Mouse (Mus musculus) lung, adult 2 months (tissue): ENCODE results near the gene Rwdd2b.

Source experiments
- CTCF ChIP-seq: fragments of 200-500 bp; IDR thresholded peaks from 2 replicates; pipeline ENCODE4 v1.5.1; 2011; ENCODE audit warnings: mild to moderate bottlenecking, low read length, control low read depth; ENCODE audit not compliant: insufficient read depth
- POLR2A ChIP-seq: fragments of 200-500 bp; IDR thresholded peaks from 2 replicates; pipeline ENCODE4 v1.6.1; 2011; ENCODE audit warnings: low read depth, mild to moderate bottlenecking, control low read depth, low read length, borderline replicate concordance; ENCODE audit errors: extremely low read depth

DNA sequence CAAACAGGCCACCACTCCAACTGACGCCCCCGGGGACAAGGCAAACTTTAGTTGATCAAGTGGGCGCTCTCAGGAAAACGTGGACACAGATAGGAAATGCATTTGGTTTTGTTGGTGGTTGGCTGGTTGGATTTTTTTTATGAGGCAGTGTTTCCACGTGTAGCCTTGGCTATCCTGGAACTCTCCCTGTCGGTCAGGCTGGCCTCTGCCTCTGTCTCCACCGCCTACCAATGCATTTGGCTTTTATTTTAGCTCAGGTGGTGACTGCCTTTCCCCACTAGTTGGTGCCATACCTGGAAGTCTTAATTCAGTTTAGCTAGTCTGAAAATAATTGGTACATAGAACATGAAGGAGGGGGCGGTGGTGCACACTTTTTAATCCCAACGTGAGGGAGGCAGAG is 716 bp upstream of the Rwdd2b start:
- no peak for TF ChIP-seq CTCF
- TF ChIP-seq POLR2A = no peak
